Mouse (Mus musculus): ENCODE results near the gene Clec4a1.

DNA sequence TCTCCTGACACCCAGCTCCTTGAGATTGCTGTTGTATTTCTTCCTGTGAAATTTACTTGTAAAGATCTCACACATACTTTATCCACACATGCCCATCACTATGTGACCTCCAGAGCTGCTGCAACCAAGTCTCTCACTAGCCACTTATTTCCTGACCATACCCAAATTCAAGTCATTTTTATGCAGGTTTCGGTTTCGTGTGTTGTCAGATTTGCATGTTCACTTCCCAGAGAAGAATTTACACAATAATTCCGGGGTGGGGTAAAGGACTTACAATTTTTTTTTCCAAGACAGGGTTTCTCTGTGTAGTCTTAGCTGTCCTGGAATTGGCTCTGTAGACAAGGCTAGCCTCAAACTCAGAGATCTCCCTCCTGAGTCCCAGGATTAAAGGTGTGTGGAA, 13.2 kb downstream of the Clec4a1 start:
- TF ChIP-seq CTCF (IDR thresholded peaks at IDR 0.05; ENCODE audit: extremely low read depth, insufficient read depth, insufficient read length, insufficient replicate concordance) (no peak), POLR2A (IDR thresholded peaks at IDR 0.05; ENCODE audit: low read depth, low read length) (no peak)
